In genomic region chr7:16003032-16003431, GRCm38 (mm10) we compare ENCODE assay signal across 17 mouse cellular contexts. TPM values are rescaled to one million over a fixed set of nuclear protein-coding genes. Genes with fewer than 3 reads are reported as not detected.
DNase-seq lines count a peak whose midpoint lies in the region; ATAC-seq and TF ChIP-seq lines count a peak whose summit lies in the region.
"Had no signal": no experiment of that assay in that cellular context is flagged by ENCODE, and none has a peak within 500 bp of the region (broad histone marks: within the 10 kb centered on the region; RNA-seq: fewer than 3 reads in every experiment).

No protein-coding gene starts in this region.

- H3K9me3 ChIP-seq in heart, embryonic 13.5 days, result no peaks in the 10 kb centered on the region
- H3K9me3 ChIP-seq in midbrain, postnatal 0 days (ENCODE audit: low read length), result no peaks in the 10 kb centered on the region
- H3K9me3 ChIP-seq in midbrain, embryonic 15.5 days, result no peaks in the 10 kb centered on the region
- H3K9me3 ChIP-seq in stomach, postnatal 0 days (ENCODE audit: control insufficient read depth, low read length), result no peaks in the 10 kb centered on the region
- H3K9me3 ChIP-seq: hindbrain, embryonic 10.5 days; limb, embryonic 10.5 days; lung, embryonic 15.5 days had no signal

- no peak overlapping the region for H3K9ac ChIP-seq in heart, embryonic 13.5 days
- H3K9ac ChIP-seq in midbrain, postnatal 0 days (replicated peaks; ENCODE audit: low read length, poor library complexity, severe bottlenecking), result no peak overlapping the region
- H3K9ac ChIP-seq in midbrain, embryonic 15.5 days, result no peak overlapping the region
- no peak overlapping the region for H3K9ac ChIP-seq in stomach, postnatal 0 days (ENCODE audit: low read length)
- H3K9ac ChIP-seq: lung, embryonic 15.5 days had no signal

- TF ChIP-seq EP300 in stomach, postnatal 0 days (optimal IDR thresholded peaks at IDR 0.05), result no peak

- no peak overlapping the region for H3K4me3 ChIP-seq in heart, embryonic 13.5 days
- no peak overlapping the region for H3K4me3 ChIP-seq in midbrain, postnatal 0 days (ENCODE audit: low read depth, low read length)
- no peak overlapping the region for H3K4me3 ChIP-seq in midbrain, embryonic 15.5 days
- no peak overlapping the region for H3K4me3 ChIP-seq in stomach, postnatal 0 days (ENCODE audit: low read depth, low read length)
- H3K4me3 ChIP-seq: forebrain, embryonic 10.5 days; hindbrain, embryonic 10.5 days; limb, embryonic 10.5 days; lung, embryonic 15.5 days had no signal

- no peak for ATAC-seq in heart, embryonic 13.5 days (ENCODE audit: extremely low read depth, insufficient number of reproducible peaks, low FRiP score, low TSS enrichment)
- no peak for ATAC-seq in midbrain, postnatal 0 days (ENCODE audit: low FRiP score)
- no peak for ATAC-seq in midbrain, embryonic 15.5 days (replicated peaks)
- ATAC-seq in stomach, postnatal 0 days (ENCODE audit: low FRiP score, low TSS enrichment), result no peak

- H3K4me1 ChIP-seq in heart, embryonic 13.5 days, result peaks cover 47% of the 10 kb centered on the region
- no peaks in the 10 kb centered on the region for H3K4me1 ChIP-seq in midbrain, postnatal 0 days (ENCODE audit: insufficient read depth, low read length)
- H3K4me1 ChIP-seq in midbrain, embryonic 15.5 days, result no peaks in the 10 kb centered on the region
- H3K4me1 ChIP-seq in stomach, postnatal 0 days (replicated peaks; ENCODE audit: control insufficient read depth, insufficient read depth), result no peaks in the 10 kb centered on the region; the same call in none of the 2 replicates

- 70% methylated on average over 4 of the region's 4 CpGs for WGBS in heart, embryonic 13.5 days
- WGBS in midbrain, postnatal 0 days, result 88% methylated on average over 4 of the region's 4 CpGs
- 87% methylated on average over 4 of the region's 4 CpGs for WGBS in midbrain, embryonic 15.5 days
- 63% methylated on average over 4 of the region's 4 CpGs for WGBS in stomach, postnatal 0 days

- H3K4me2 ChIP-seq in heart, embryonic 13.5 days, result no peak overlapping the region
- H3K4me2 ChIP-seq in midbrain, postnatal 0 days (ENCODE audit: low read depth, low read length, poor library complexity, severe bottlenecking), result no peak overlapping the region
- H3K4me2 ChIP-seq in midbrain, embryonic 15.5 days, result no peak overlapping the region
- no peak overlapping the region for H3K4me2 ChIP-seq in stomach, postnatal 0 days (replicated peaks; ENCODE audit: low read depth)
- H3K4me2 ChIP-seq: lung, embryonic 15.5 days had no signal

- no peak for DNase-seq in heart, adult 8-10 months (ENCODE audit: low spot score)
- no peak for DNase-seq in midbrain, postnatal 0 days (ENCODE audit: low spot score)
- DNase-seq in induced T-regulatory cell, adult 2 months (ENCODE audit: low read depth), result peak; percentile 42
- DNase-seq in testis, postnatal 10 days (ENCODE audit: low spot score), result no peak
- no peak for DNase-seq in stomach, postnatal 0 days (ENCODE audit: low spot score)
- no peak for DNase-seq in spleen, postnatal 4 days (ENCODE audit: low spot score in 2 of 2)
- DNase-seq: cerebellum, adult 9-11 months; kidney, adult 11 months; kidney, postnatal 25 days; thymus, postnatal 14 days had no signal

- peak overlapping the region; percentile 46; the same call in 1 of the 2 replicates for H3K27ac ChIP-seq in heart, embryonic 13.5 days (replicated peaks)
- 0 out of 2 replicates have a peak overlapping the region, but pooled peaks have one; percentile 6 for H3K27ac ChIP-seq in midbrain, postnatal 0 days (ENCODE audit: low read depth, low read length)
- H3K27ac ChIP-seq in midbrain, embryonic 15.5 days, result no peak overlapping the region
- H3K27ac ChIP-seq in stomach, postnatal 0 days (replicated peaks), result no peak overlapping the region
- H3K27ac ChIP-seq: forebrain, embryonic 10.5 days; hindbrain, embryonic 10.5 days; limb, embryonic 10.5 days; lung, embryonic 15.5 days had no signal

- H3K36me3 ChIP-seq in heart, embryonic 13.5 days, result peaks cover 30% of the 10 kb centered on the region
- no peaks in the 10 kb centered on the region; the same call in 1 of the 2 replicates for H3K36me3 ChIP-seq in midbrain, postnatal 0 days (ENCODE audit: insufficient read depth, low read length)
- H3K36me3 ChIP-seq in midbrain, embryonic 15.5 days (replicated peaks), result peaks cover 5% of the 10 kb centered on the region; the same call in 1 of the 2 replicates
- no peaks in the 10 kb centered on the region for H3K36me3 ChIP-seq in stomach, postnatal 0 days (ENCODE audit: control insufficient read depth, insufficient read depth, low read length)

- no peaks in the 10 kb centered on the region for H3K27me3 ChIP-seq in heart, embryonic 13.5 days (replicated peaks)
- no peaks in the 10 kb centered on the region for H3K27me3 ChIP-seq in midbrain, postnatal 0 days (ENCODE audit: insufficient read depth, low read length)
- no peaks in the 10 kb centered on the region for H3K27me3 ChIP-seq in midbrain, embryonic 15.5 days (replicated peaks)
- no peaks in the 10 kb centered on the region for H3K27me3 ChIP-seq in stomach, postnatal 0 days (ENCODE audit: control insufficient read depth, insufficient read depth, low read length)
- H3K27me3 ChIP-seq: lung, embryonic 15.5 days had no signal

- TF ChIP-seq CTCF in midbrain, postnatal 0 days (IDR thresholded peaks at IDR 0.05), result no peak
- no peak for TF ChIP-seq CTCF in stomach, postnatal 0 days (IDR thresholded peaks at IDR 0.05; ENCODE audit: low read depth)

RNA-seq across cellular contexts. Expression of gene Ehd2, which starts 35.7 kb away (rescaled TPM):
- polyA plus RNA-seq in heart, embryonic 13.5 days (2015; fragmentation: Nextera tagmentation; extraction: Ambion mirVana), result 37.4 and 40.2 TPM in 2 replicates
- total RNA-seq in heart, adult 8-10 months (2022), result 10 to 100 TPM; 54.4 to 95.0 (median 82.9) TPM
- 5.6 and 5.9 TPM in 2 replicates for total RNA-seq in midbrain, postnatal 0 days (2014; rRNA removed)
- polyA plus RNA-seq in midbrain, postnatal 0 days (2015; fragmentation: Nextera tagmentation; extraction: Ambion mirVana), result 3.9 and 4.3 TPM in 2 replicates
- polyA plus RNA-seq in midbrain, embryonic 15.5 days (2015; fragmentation: Nextera tagmentation; extraction: Ambion mirVana), result 4.6 and 5.8 TPM in 2 replicates
- polyA plus RNA-seq in stomach, postnatal 0 days (2015; fragmentation: Nextera tagmentation; extraction: Ambion mirVana), result 30.7 and 37.7 TPM in 2 replicates
- total RNA-seq: granulocyte monocyte progenitor cell, adult 5-6 weeks had no signal

RNA-seq across cellular contexts. Expression of gene Bicra, which starts 44.7 kb away (rescaled TPM):
- polyA plus RNA-seq in heart, embryonic 13.5 days (2015; fragmentation: Nextera tagmentation; extraction: Ambion mirVana), result 4.6 and 5.0 TPM in 2 replicates
- 1 to 10 TPM; 5.7 to 8.6 (median 7.7) TPM for total RNA-seq in heart, adult 8-10 months (2022)
- 6.3 and 7.0 TPM in 2 replicates for total RNA-seq in midbrain, postnatal 0 days (2014; rRNA removed)
- 3.1 and 4.1 TPM in 2 replicates for polyA plus RNA-seq in midbrain, postnatal 0 days (2015; fragmentation: Nextera tagmentation; extraction: Ambion mirVana)
- 9.2 TPM in 2 replicates for polyA plus RNA-seq in midbrain, embryonic 15.5 days (2015; fragmentation: Nextera tagmentation; extraction: Ambion mirVana)
- 1.8 and 2.3 TPM in 2 replicates for polyA plus RNA-seq in stomach, postnatal 0 days (2015; fragmentation: Nextera tagmentation; extraction: Ambion mirVana)

RNA-seq across cellular contexts. Expression of gene Nop53, which starts 57.2 kb away (rescaled TPM):
- 107 and 116 TPM in 2 replicates for polyA plus RNA-seq in heart, embryonic 13.5 days (2015; fragmentation: Nextera tagmentation; extraction: Ambion mirVana)
- total RNA-seq in heart, adult 8-10 months (2022), result 100 to 1,000 TPM; 121 to 147 (median 136) TPM
- 82.8 and 104 TPM in 2 replicates for total RNA-seq in midbrain, postnatal 0 days (2014; rRNA removed)
- polyA plus RNA-seq in midbrain, postnatal 0 days (2015; fragmentation: Nextera tagmentation; extraction: Ambion mirVana), result 128 and 143 TPM in 2 replicates
- 114 and 126 TPM in 2 replicates for polyA plus RNA-seq in midbrain, embryonic 15.5 days (2015; fragmentation: Nextera tagmentation; extraction: Ambion mirVana)
- polyA plus RNA-seq in stomach, postnatal 0 days (2015; fragmentation: Nextera tagmentation; extraction: Ambion mirVana), result 139 and 147 TPM in 2 replicates

RNA-seq across cellular contexts. Expression of gene Zfp541, which starts 58.6 kb away (rescaled TPM):
- polyA plus RNA-seq in heart, embryonic 13.5 days (2015; fragmentation: Nextera tagmentation; extraction: Ambion mirVana), result 0.05 TPM in 1 of 2 replicates, not detected in the other
- not detected for total RNA-seq in heart, adult 8-10 months (2022)
- total RNA-seq in midbrain, postnatal 0 days (2014; rRNA removed), result 0.14 and 0.33 TPM in 2 replicates
- 0.15 TPM in 2 replicates for polyA plus RNA-seq in midbrain, postnatal 0 days (2015; fragmentation: Nextera tagmentation; extraction: Ambion mirVana)
- polyA plus RNA-seq in midbrain, embryonic 15.5 days (2015; fragmentation: Nextera tagmentation; extraction: Ambion mirVana), result 0.05 and 0.10 TPM in 2 replicates
- 0.05 TPM in 2 replicates for polyA plus RNA-seq in stomach, postnatal 0 days (2015; fragmentation: Nextera tagmentation; extraction: Ambion mirVana)
- polyA plus RNA-seq: forebrain, embryonic 10.5 days; limb, embryonic 10.5 days; lung, embryonic 15.5 days had no signal

Comparison
In these comparisons a context has a peak if more than half of its experiments do, and no peak if none do; other contexts are left out.
1. H3K27ac ChIP-seq: peak in heart, embryonic 13.5 days (single experiment) and midbrain, postnatal 0 days (single experiment); none in midbrain, embryonic 15.5 days (single experiment) and stomach, postnatal 0 days (single experiment).